Mouse (Mus musculus) urinary bladder, postnatal 4 days (tissue): ENCODE measurements at regions not wholly inside any gene's neighbourhood (a gene's known extent, or its start where the extent isn't known, plus 50 kb on each side); places are given as distances from the start of the nearest gene placed in this dataset.

Experiments used
- DNase-seq, 2 experiments: peaks; one replicate each; pipeline ENCODE4 v3.0.0; 2021 to 2022; ENCODE audit warnings: low spot score in 2 of 2

- no peak for DNase-seq
Measured at GRCm38 (mm10) chr16:45331236-45331635, 77.6 kb downstream of the Cd200 start.

DNA sequence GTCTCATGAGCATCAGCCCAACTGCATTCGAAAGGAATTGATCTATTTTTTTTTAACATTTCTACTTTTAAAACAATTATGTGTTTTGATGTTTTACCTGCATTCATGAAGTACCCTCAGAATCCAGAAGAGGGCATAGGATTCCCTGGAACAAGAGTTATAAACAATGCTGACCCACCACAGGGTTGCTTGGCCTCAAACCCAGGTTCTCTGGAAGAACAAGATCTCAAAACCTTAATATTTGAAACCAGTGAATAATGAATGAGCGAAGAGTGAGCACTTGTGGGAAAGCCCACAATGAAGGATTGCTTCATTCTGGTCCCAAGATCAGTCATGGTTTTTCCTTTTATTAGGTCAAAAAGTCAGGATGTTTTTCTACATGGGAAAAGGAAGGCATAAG is 78.6 kb downstream of the Cd200 start:
- DNase-seq: no peak

DNA sequence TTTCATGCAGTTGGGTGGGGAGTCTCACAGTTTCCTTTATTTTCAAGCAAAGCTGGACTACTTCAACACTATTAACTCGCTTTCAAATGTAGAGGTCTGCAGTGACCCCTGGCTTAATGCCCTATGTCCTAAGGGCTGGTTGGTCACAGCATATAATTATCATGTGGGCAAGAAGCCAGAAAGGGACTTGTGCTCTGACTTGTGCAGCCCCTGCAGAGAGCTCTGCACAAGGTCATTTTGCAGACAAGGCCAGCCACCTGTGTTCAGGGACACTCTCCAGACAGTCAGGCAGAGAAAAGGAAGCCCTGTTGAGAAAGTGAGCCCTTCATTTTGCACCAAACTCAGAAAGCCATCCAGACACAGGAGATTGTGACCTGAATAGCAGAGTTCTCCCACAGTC is 79.1 kb downstream of the Cd200 start:
- DNase-seq: peak in 1 of 2 experiments; percentile 28

DNA sequence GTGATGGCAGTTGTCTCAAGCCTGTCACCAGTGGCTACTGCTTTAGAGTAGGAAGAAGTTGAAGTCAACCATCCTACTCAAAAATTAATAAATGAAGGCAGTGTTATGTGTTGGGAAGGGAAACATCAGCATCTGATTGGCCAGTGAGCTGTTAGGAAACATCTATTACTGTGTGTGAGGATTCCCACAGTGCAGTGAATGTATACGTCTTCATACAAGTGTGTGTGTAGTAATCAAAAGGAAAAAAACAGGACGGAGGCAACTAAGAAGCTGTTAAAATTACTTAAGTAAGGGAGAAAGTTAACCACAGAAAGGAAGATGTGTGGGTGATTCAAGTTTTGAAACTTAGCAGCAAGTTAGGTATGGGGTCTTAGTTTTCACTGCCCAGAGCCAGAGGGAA is 81.8 kb downstream of the Cd200 start:
- DNase-seq: no peak

DNA sequence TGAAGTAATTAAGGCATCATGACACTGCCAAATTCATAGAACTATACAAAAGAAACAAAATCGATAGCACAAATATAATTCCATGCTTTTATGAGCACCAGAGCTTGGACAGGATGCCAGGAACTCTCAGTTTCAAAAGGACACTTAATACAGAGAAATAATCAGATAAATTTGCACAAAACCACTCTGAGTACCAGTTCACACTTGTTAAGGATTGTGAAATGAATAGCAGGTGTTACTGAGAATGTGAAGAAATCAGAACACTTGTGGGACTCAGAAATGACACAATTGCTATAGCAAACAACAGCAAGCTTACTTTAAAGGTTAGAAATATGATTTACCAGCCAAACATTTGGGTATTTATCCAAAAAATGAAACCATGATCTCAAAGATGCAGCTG is 87.4 kb downstream of the Btla start:
- no peak for DNase-seq
